Mouse (Mus musculus): Measurements from ENCODE around the gene Asns.

The Asns gene

GRCm38 (mm10) chr6:7692884-7693585, at the start of gene Asns:
Gene Asns (minus strand): TSS chr6:7693254.
- peak; percentile 79 to 83 for DNase-seq

GRCm38 (mm10) chr6:7741721-7742120, 48.7 kb upstream of the Asns start:
- no peak for DNase-seq

- no peak for DNase-seq
Observed at GRCm38 (mm10) chr6:7737842-7738241, 44.8 kb upstream of the Asns start.

GRCm38 (mm10) chr6:7732754-7733708, 40.0 kb upstream of the Asns start:
- peak; percentile 70 to 87 for DNase-seq

- no peak for DNase-seq
Observed at GRCm38 (mm10) chr6:7732097-7732496, 39.0 kb upstream of the Asns start.

- DNase-seq: no peak
Observed at GRCm38 (mm10) chr6:7729128-7729527, 36.1 kb upstream of the Asns start.

GRCm38 (mm10) chr6:7728241-7728640, 35.2 kb upstream of the Asns start:
- DNase-seq: no peak

- no peak for DNase-seq
Observed at GRCm38 (mm10) chr6:7716236-7716635, 23.2 kb upstream of the Asns start.

GRCm38 (mm10) chr6:7714230-7714629, 21.2 kb upstream of the Asns start:
- no peak for DNase-seq

- DNase-seq: no peak
Observed at GRCm38 (mm10) chr6:7711837-7712330, 18.8 kb upstream of the Asns start.

- no peak for DNase-seq
Observed at GRCm38 (mm10) chr6:7708246-7708645, 15.2 kb upstream of the Asns start.

GRCm38 (mm10) chr6:7706796-7707195, 13.7 kb upstream of the Asns start:
- DNase-seq: no peak

GRCm38 (mm10) chr6:7697999-7698699, 5.1 kb upstream of the Asns start:
- DNase-seq: no peak

GRCm38 (mm10) chr6:7697077-7697643, 4.1 kb upstream of the Asns start:
- DNase-seq: no peak

GRCm38 (mm10) chr6:7696641-7697040, 3.6 kb upstream of the Asns start:
- no peak for DNase-seq

- no peak for DNase-seq
Observed at GRCm38 (mm10) chr6:7695901-7696300, 2.8 kb upstream of the Asns start.

- DNase-seq: no peak
Observed at GRCm38 (mm10) chr6:7693666-7694065, 612 bp upstream of the Asns start.

GRCm38 (mm10) chr6:7692451-7692850, 603 bp downstream of the Asns start:
- peak in 1 of 2 experiments; percentile 5 for DNase-seq

GRCm38 (mm10) chr6:7692037-7692436, 1.0 kb downstream of the Asns start:
- DNase-seq: no peak

GRCm38 (mm10) chr6:7690456-7690855, 2.6 kb downstream of the Asns start:
- DNase-seq: no peak

- no peak for DNase-seq
Observed at GRCm38 (mm10) chr6:7689180-7689579, 3.9 kb downstream of the Asns start.

GRCm38 (mm10) chr6:7686047-7686446, 7.0 kb downstream of the Asns start:
- DNase-seq: no peak
